Mouse (Mus musculus): Measurements from ENCODE around the gene Tbc1d23. TPM values are rescaled to one million over a fixed set of nuclear protein-coding genes. Genes with fewer than 3 reads are reported as not detected.

The Tbc1d23 gene
- polyA plus RNA-seq, 1 experiment = 0.07 TPM

GRCm38 (mm10) chr16:57127825-57128224 is 103.5 kb downstream of the Tbc1d23 start:
- Histone ChIP-seq H3K36me3 (ENCODE audit: control insufficient read depth) (peaks cover 16% of the 10 kb centered on the region), H3K27me3 (ENCODE audit: control insufficient read depth) (no peaks in the 10 kb centered on the region), H3K4me3 (replicated peaks) (no peak overlapping the region), H3K4me1 (ENCODE audit: control insufficient read depth) (peaks cover 20% of the 10 kb centered on the region), H3K9me3 (ENCODE audit: control insufficient read depth, low read length) (no peaks in the 10 kb centered on the region)
- TF ChIP-seq TAL1 (IDR thresholded peaks at IDR 0.05; ENCODE audit: low read length) = no peak
- TF ChIP-seq GATA1 (IDR thresholded peaks at IDR 0.05; ENCODE audit: low read length) = no peak

GRCm38 (mm10) chr16:57126268-57126667 is 105.0 kb downstream of the Tbc1d23 start:
- peaks cover 16% of the 10 kb centered on the region for H3K36me3 ChIP-seq (ENCODE audit: control insufficient read depth)
- TF ChIP-seq TAL1 (IDR thresholded peaks at IDR 0.05; ENCODE audit: low read length) (no peak; the same call in 2 of the 3 replicates), GATA1 (IDR thresholded peaks at IDR 0.05; ENCODE audit: low read length) (no peak)
- H3K4me1 ChIP-seq (ENCODE audit: control insufficient read depth) = peaks cover 31% of the 10 kb centered on the region

GRCm38 (mm10) chr16:57122682-57123445 is 108.4 kb downstream of the Tbc1d23 start:
- Histone ChIP-seq H3K27me3 (ENCODE audit: control insufficient read depth) (peaks cover 3% of the 10 kb centered on the region; the same call in 1 of the 2 replicates), H3K36me3 (ENCODE audit: control insufficient read depth) (peaks cover 11% of the 10 kb centered on the region), H3K4me1 (ENCODE audit: control insufficient read depth) (peaks cover 36% of the 10 kb centered on the region), H3K9me3 (ENCODE audit: control insufficient read depth, low read length) (no peaks in the 10 kb centered on the region), H3K4me3 (replicated peaks) (peak overlapping the region; percentile 97)
- no peak for TF ChIP-seq TAL1 (IDR thresholded peaks at IDR 0.05; ENCODE audit: low read length)
- TF ChIP-seq GATA1 (IDR thresholded peaks at IDR 0.05; ENCODE audit: low read length) = peak; percentile 21; the same call in 1 of the 2 replicates

More at GRCm38 (mm10) chr16:57126268-57126667, 105.0 kb downstream of the Tbc1d23 start:
- Histone ChIP-seq H3K4me3 (replicated peaks) (no peak overlapping the region), H3K27me3 (ENCODE audit: control insufficient read depth) (no peaks in the 10 kb centered on the region), H3K9me3 (ENCODE audit: control insufficient read depth, low read length) (no peaks in the 10 kb centered on the region)

GRCm38 (mm10) chr16:57121816-57122415 is 109.4 kb downstream of the Tbc1d23 start:
- Histone ChIP-seq H3K27me3 (ENCODE audit: control insufficient read depth) (peaks cover 7% of the 10 kb centered on the region), H3K4me1 (ENCODE audit: control insufficient read depth) (peaks cover 32% of the 10 kb centered on the region), H3K36me3 (ENCODE audit: control insufficient read depth) (peaks cover 7% of the 10 kb centered on the region), H3K4me3 (replicated peaks) (peak overlapping the region; percentile 97), H3K9me3 (ENCODE audit: control insufficient read depth, low read length) (no peaks in the 10 kb centered on the region)
- no peak for TF ChIP-seq TAL1 (IDR thresholded peaks at IDR 0.05; ENCODE audit: low read length)
- no peak for TF ChIP-seq GATA1 (IDR thresholded peaks at IDR 0.05; ENCODE audit: low read length)

GRCm38 (mm10) chr16:57120913-57121815 is 110.1 kb downstream of the Tbc1d23 start, which contains the start of gene Tomm70a:
TSS of gene Tomm70a (plus strand) at chr16:57121703.
- TF ChIP-seq TAL1 (IDR thresholded peaks at IDR 0.05; ENCODE audit: low read length) = no peak
- no peak for TF ChIP-seq GATA1 (IDR thresholded peaks at IDR 0.05; ENCODE audit: low read length)
- H3K4me1 ChIP-seq (ENCODE audit: control insufficient read depth) = peaks cover 32% of the 10 kb centered on the region
- H3K9me3 ChIP-seq (ENCODE audit: control insufficient read depth, low read length) = no peaks in the 10 kb centered on the region
- peaks cover 6% of the 10 kb centered on the region for H3K36me3 ChIP-seq (ENCODE audit: control insufficient read depth)
- H3K27me3 ChIP-seq (ENCODE audit: control insufficient read depth) = peaks cover 7% of the 10 kb centered on the region
- H3K4me3 ChIP-seq (replicated peaks) = peak within 1 kb of the TSS; percentile 97

Other genes with a start within 250 kb of the Tbc1d23 start
- not detected in 2 replicates for gene Tmem45a2, start 160.1 kb downstream of the Tbc1d23 start, polyA plus RNA-seq (2012)
- gene Tomm70a, start 109.8 kb downstream of the Tbc1d23 start, polyA plus RNA-seq (2012) = 0.73 and 0.90 TPM in 2 replicates
- gene Nit2, start 64.2 kb downstream of the Tbc1d23 start, polyA plus RNA-seq (2012) = 0.10 and 0.23 TPM in 2 replicates
- gene Tmem30c, start 61.4 kb upstream of the Tbc1d23 start, polyA plus RNA-seq (2012) = not detected in 2 replicates
- gene Filip1l, start 121.6 kb upstream of the Tbc1d23 start, polyA plus RNA-seq (2012) = 0.02 TPM in 1 of 2 replicates, not detected in the other

Data from erythroblast, embryonic 14.5 days (primary cell).